Mouse (Mus musculus) small intestine, adult 2 months (tissue): ENCODE data around the gene Nek10. TPM values are rescaled to one million over a fixed set of nuclear protein-coding genes. Genes with fewer than 3 reads are reported as not detected.
"Not testable (repeated sequence)": the region's sequence is repeated elsewhere in the genome, so short reads cannot be mapped to it uniquely, and the experiment has no call there.

Experiments
- H3K27ac ChIP-seq: fragments of 200-500 bp; 2 replicates; pipeline ENCODE4 v1.5.1; 2012; ENCODE audit warnings: low read depth, low read length, control low read depth, inconsistent platforms; ENCODE audit not compliant: insufficient read depth
- H3K27me3 ChIP-seq: fragments of 200-500 bp; 2 replicates; pipeline ENCODE4 v1.6.1; 2012; ENCODE audit warnings: mild to moderate bottlenecking, moderate library complexity, low read length, inconsistent platforms; ENCODE audit not compliant: control insufficient read depth, insufficient read depth
- H3K36me3 ChIP-seq: fragments of 200-500 bp; 2 replicates; pipeline ENCODE4 v1.6.1; 2012; ENCODE audit warnings: mild to moderate bottlenecking, low read length, control low read depth, inconsistent platforms; ENCODE audit not compliant: control insufficient read depth, insufficient read depth
- H3K4me1 ChIP-seq: fragments of 200-500 bp; 2 replicates; pipeline ENCODE4 v1.6.1; 2012; ENCODE audit warnings: low read length, inconsistent platforms, mixed read lengths; ENCODE audit not compliant: control insufficient read depth, insufficient read depth, insufficient read length
- H3K4me3 ChIP-seq: fragments of 200-500 bp; 2 replicates; pipeline ENCODE4 v1.5.1; 2012; ENCODE audit warnings: low read depth, mild to moderate bottlenecking, control low read depth, inconsistent platforms, low read length, moderate library complexity
- CTCF ChIP-seq: fragments of 200-500 bp; IDR thresholded peaks from 2 replicates; pipeline ENCODE4 v1.5.1; 2012; ENCODE audit warnings: low read depth, mild to moderate bottlenecking, control low read depth, inconsistent platforms, low read length, moderate library complexity, mixed read lengths; ENCODE audit not compliant: insufficient replicate concordance, insufficient read length; ENCODE audit errors: extremely low read depth
- POLR2A ChIP-seq: fragments of 200-500 bp; IDR thresholded peaks from 2 replicates; pipeline ENCODE4 v1.6.1; 2012; ENCODE audit warnings: low read depth, mild to moderate bottlenecking, control low read depth, inconsistent platforms, low read length, moderate library complexity
- WGBS: fragments of 180-500 bp; shearing (Covaris S2); methylation state at CpG from one replicate; pipeline ENCODE4 v1.1.7; 2018; 5-methylcytosine and 5-hydroxymethylcytosine counted together
- polyA plus RNA-seq: library from polyadenylated mRNA; depleted of rRNA; stranded (reverse); fragments of >200 nt; gene quantifications from 2 replicates; pipeline ENCODE4 v1.2.3, GENCODE M21; 2012; rRNA removed

The Nek10 gene
- 0.11 TPM in 1 of 2 replicates, not detected in the other for polyA plus RNA-seq

GRCm38 (mm10) chr14:14803115-14803514 is at the start of gene Nek10:
Gene Nek10, plus strand, starts transcription at chr14:14803415.
- H3K4me1 ChIP-seq, H3K36me3 ChIP-seq, H3K27ac ChIP-seq, H3K4me3 ChIP-seq, H3K27me3 ChIP-seq: not testable (repeated sequence)
- WGBS = 52% methylated on average over 2 of the region's 2 CpGs

- 90% methylated on average over 2 of the region's 2 CpGs for WGBS
- TF ChIP-seq CTCF (no peak), POLR2A (no peak)
- H3K36me3 ChIP-seq = peaks cover 30% of the 10 kb centered on the region
- H3K27me3 ChIP-seq = no peaks in the 10 kb centered on the region
- H3K4me3 ChIP-seq = no peak overlapping the region
- H3K27ac ChIP-seq = no peak overlapping the region
- H3K4me1 ChIP-seq = no peaks in the 10 kb centered on the region
Observed at GRCm38 (mm10) chr14:14781169-14781568, 22.0 kb upstream of the Nek10 start.

- no peak overlapping the region for H3K4me3 ChIP-seq
- no peak overlapping the region for H3K27ac ChIP-seq
- H3K27me3 ChIP-seq = no peaks in the 10 kb centered on the region
- peaks cover 27% of the 10 kb centered on the region for H3K36me3 ChIP-seq
- H3K4me1 ChIP-seq = no peaks in the 10 kb centered on the region
- 85% methylated on average over 1 of the region's 1 CpGs for WGBS
- TF ChIP-seq POLR2A = no peak
- no peak for TF ChIP-seq CTCF
Observed at GRCm38 (mm10) chr14:14784223-14784622, 19.0 kb upstream of the Nek10 start.

- no peaks in the 10 kb centered on the region for H3K27me3 ChIP-seq
- WGBS = 74% methylated on average over 1 of the region's 1 CpGs
- TF ChIP-seq POLR2A = no peak
- no peak for TF ChIP-seq CTCF
- H3K27ac ChIP-seq = no peak overlapping the region
- no peaks in the 10 kb centered on the region for H3K4me1 ChIP-seq
- peaks cover 22% of the 10 kb centered on the region for H3K36me3 ChIP-seq
- no peak overlapping the region for H3K4me3 ChIP-seq
Observed at GRCm38 (mm10) chr14:14786979-14787378, 16.2 kb upstream of the Nek10 start.

- Histone ChIP-seq H3K36me3 (peaks cover 21% of the 10 kb centered on the region), H3K27ac (no peak overlapping the region), H3K27me3 (no peaks in the 10 kb centered on the region), H3K4me1 (no peaks in the 10 kb centered on the region), H3K4me3 (no peak overlapping the region)
- TF ChIP-seq CTCF = no peak
- TF ChIP-seq POLR2A = no peak
- WGBS = 40% methylated on average over 4 of the region's 4 CpGs
Observed at GRCm38 (mm10) chr14:14789840-14790470, 13.3 kb upstream of the Nek10 start.

- Histone ChIP-seq H3K27me3 (no peaks in the 10 kb centered on the region), H3K4me1 (no peaks in the 10 kb centered on the region), H3K27ac (no peak overlapping the region), H3K36me3 (peaks cover 10% of the 10 kb centered on the region; the same call in 1 of the 2 replicates), H3K4me3 (no peak overlapping the region)
- 57% methylated on average over 5 of the region's 5 CpGs for WGBS
- no peak for TF ChIP-seq CTCF
- TF ChIP-seq POLR2A = no peak
Observed at GRCm38 (mm10) chr14:14799861-14800260, 3.4 kb upstream of the Nek10 start.

GRCm38 (mm10) chr14:14800332-14800731 is 2.9 kb upstream of the Nek10 start:
- WGBS = 86% methylated on average over 4 of the region's 4 CpGs
- Histone ChIP-seq H3K36me3 (peaks cover 10% of the 10 kb centered on the region; the same call in 1 of the 2 replicates), H3K4me3 (no peak overlapping the region), H3K27ac (no peak overlapping the region), H3K4me1 (no peaks in the 10 kb centered on the region), H3K27me3 (no peaks in the 10 kb centered on the region)
- TF ChIP-seq POLR2A (no peak), CTCF (no peak)
